Mouse (Mus musculus) lung, postnatal 0 days (tissue): ENCODE data around the gene Wnt1.

Source experiments
- CTCF ChIP-seq: IDR thresholded peaks from 2 replicates; pipeline ENCODE4 v1.5.1; 2016; ENCODE audit warnings: antibody characterized with exemption, mild to moderate bottlenecking
- EP300 ChIP-seq: IDR thresholded peaks from 2 replicates; pipeline ENCODE4 v1.6.1; 2016; ENCODE audit warnings: antibody characterized with exemption, mild to moderate bottlenecking, control low read depth

GRCm38 (mm10) chr15:98792233-98793020 lies 2.8 kb downstream of the Wnt1 start:
- TF ChIP-seq EP300 (no peak), CTCF (no peak)
